ENCODE assay signal across 8 mouse cellular contexts in the genomic region with DNA sequence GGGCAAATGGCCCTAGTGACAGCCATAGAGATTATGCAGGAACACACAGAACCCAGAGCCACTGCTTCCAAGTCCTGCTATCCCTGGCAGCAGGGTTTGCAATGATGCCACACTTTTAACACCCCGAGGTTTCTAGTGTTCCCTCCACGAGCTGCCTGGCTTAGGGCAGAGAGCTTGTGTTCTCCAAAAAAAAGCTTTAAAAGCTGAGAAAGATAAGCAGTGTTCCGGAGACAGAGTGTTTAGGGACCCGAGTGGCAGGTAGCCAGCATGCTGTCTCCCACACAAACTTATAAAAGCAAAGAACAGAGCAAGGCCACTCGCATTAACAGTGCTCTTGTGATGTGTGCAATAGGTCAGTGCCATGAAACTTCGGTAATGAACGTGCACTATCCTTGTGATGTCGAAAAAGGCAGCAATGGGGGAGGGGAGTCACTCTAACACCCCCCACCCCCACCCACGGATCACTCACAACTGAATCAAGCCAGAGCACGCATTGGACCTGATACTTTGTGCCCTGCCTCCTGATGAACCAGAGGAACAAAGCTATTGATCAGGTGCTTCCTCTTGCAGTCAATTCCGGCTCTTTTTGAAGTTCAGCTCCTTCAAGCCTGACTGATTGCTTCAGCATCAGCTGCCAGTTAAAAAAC. TPM values are rescaled to one million over a fixed set of nuclear protein-coding genes. Genes with fewer than 3 reads are reported as not detected.
DNase-seq lines count a peak whose midpoint lies in the region; ATAC-seq and TF ChIP-seq lines count a peak whose summit lies in the region.

No protein-coding gene starts in this region.

- H3K9me3 ChIP-seq in heart, embryonic 12.5 days (replicated peaks), result no peaks in the 10 kb centered on the region
- no peaks in the 10 kb centered on the region for H3K9me3 ChIP-seq in E14TG2a.4 (ENCODE audit: low read length)
- no peaks in the 10 kb centered on the region for H3K9me3 ChIP-seq in lung, embryonic 14.5 days (ENCODE audit: low read depth, low read length)
- no peaks in the 10 kb centered on the region for H3K9me3 ChIP-seq in forebrain, embryonic 14.5 days (replicated peaks; ENCODE audit: control insufficient read depth, low read length)

- TF ChIP-seq CTCF in heart, adult 2 months (IDR thresholded peaks at IDR 0.05), result no peak
- TF ChIP-seq CTCF in E14TG2a.4 (conservative IDR thresholded peaks at IDR 0.05; ENCODE audit: low read length), result no peak
- no peak for TF ChIP-seq CTCF in lung, embryonic 14.5 days (IDR thresholded peaks at IDR 0.05; ENCODE audit: low read depth)

- H3K79me2 ChIP-seq in heart, adult 2 months (replicated peaks; ENCODE audit: control insufficient read depth, insufficient read depth, low read length), result peaks cover 3% of the 10 kb centered on the region

- H3K27ac ChIP-seq in heart, adult 2 months, result peak overlapping the region; percentile 91
- H3K27ac ChIP-seq in heart, embryonic 12.5 days (ENCODE audit: poor library complexity, severe bottlenecking), result no peak overlapping the region
- no peak overlapping the region for H3K27ac ChIP-seq in lung, embryonic 14.5 days (ENCODE audit: low read depth)
- no peak overlapping the region for H3K27ac ChIP-seq in forebrain, embryonic 14.5 days (ENCODE audit: low read depth, low read length)

- peaks cover 31% of the 10 kb centered on the region for H3K4me1 ChIP-seq in heart, adult 2 months (ENCODE audit: control insufficient read depth, insufficient read depth, low read length)
- H3K4me1 ChIP-seq in heart, embryonic 12.5 days (replicated peaks), result peaks cover 26% of the 10 kb centered on the region; the same call in 1 of the 2 replicates
- H3K4me1 ChIP-seq in E14TG2a.4 (replicated peaks; ENCODE audit: low read depth, low read length), result peaks cover 81% of the 10 kb centered on the region
- H3K4me1 ChIP-seq in lung, embryonic 14.5 days (ENCODE audit: insufficient read depth), result peaks cover 10% of the 10 kb centered on the region
- peaks cover 8% of the 10 kb centered on the region for H3K4me1 ChIP-seq in forebrain, embryonic 14.5 days (ENCODE audit: control insufficient read depth, insufficient read depth, low read length)

- H3K4me2 ChIP-seq in heart, embryonic 12.5 days, result no peak overlapping the region
- peak overlapping the region; percentile 93 for H3K4me2 ChIP-seq in lung, embryonic 14.5 days
- no peak overlapping the region for H3K4me2 ChIP-seq in forebrain, embryonic 14.5 days (ENCODE audit: low read length)

- ATAC-seq in heart, embryonic 12.5 days (ENCODE audit: insufficient number of reproducible peaks, low FRiP score), result no peak
- ATAC-seq in lung, embryonic 14.5 days (ENCODE audit: insufficient read depth), result no peak
- ATAC-seq in activated CD4-positive, CD25-positive, alpha-beta regulatory T cell, adult 4 months, result no peak
- ATAC-seq in forebrain, embryonic 14.5 days, result no peak

- peak; percentile 16; the same call in 1 of the 2 replicates for TF ChIP-seq POLR2A in heart, adult 2 months (IDR thresholded peaks at IDR 0.05; ENCODE audit: insufficient read depth, low read depth, low read length)

- DNase-seq in heart, adult 2 months, result peak in 1 of 2 experiments; percentile 44
- DNase-seq in heart, adult 9 months (ENCODE audit: low spot score in 2 of 2), result peak; percentile 35 to 58
- peak; percentile 42 for DNase-seq in lung, embryonic 14.5 days
- no peak for DNase-seq in thymus, adult 18-20 months
- no peak for DNase-seq in forebrain, embryonic 14.5 days (ENCODE audit: low spot score)

- 28% methylated on average over 11 of the region's 11 CpGs for WGBS in heart, adult 2 months
- 60% methylated on average over 11 of the region's 11 CpGs for WGBS in heart, embryonic 12.5 days
- 53% methylated on average over 11 of the region's 11 CpGs for WGBS in lung, embryonic 14.5 days
- 80% methylated on average over 11 of the region's 11 CpGs for WGBS in forebrain, embryonic 14.5 days

- intact Hi-C loops in heart, adult 2 months (cut with DNase I), result no loop called here

- TF ChIP-seq EP300 in heart, adult 2 months (IDR thresholded peaks at IDR 0.05; ENCODE audit: insufficient read depth, low read depth, low read length), result no peak

- peak overlapping the region; percentile 17; the same call in 1 of the 2 replicates for H3K9ac ChIP-seq in heart, adult 2 months (ENCODE audit: low read depth, low read length)
- no peak overlapping the region for H3K9ac ChIP-seq in heart, embryonic 12.5 days
- no peak overlapping the region for H3K9ac ChIP-seq in lung, embryonic 14.5 days
- no peak overlapping the region for H3K9ac ChIP-seq in forebrain, embryonic 14.5 days (ENCODE audit: low read length)

- H3K27me3 ChIP-seq in heart, adult 2 months (ENCODE audit: control insufficient read depth, insufficient read depth, low read length), result no peaks in the 10 kb centered on the region
- no peaks in the 10 kb centered on the region for H3K27me3 ChIP-seq in heart, embryonic 12.5 days (replicated peaks)
- H3K27me3 ChIP-seq in E14TG2a.4 (ENCODE audit: insufficient read depth, low read length), result no peaks in the 10 kb centered on the region
- H3K27me3 ChIP-seq in lung, embryonic 14.5 days (ENCODE audit: insufficient read depth, low read length), result no peaks in the 10 kb centered on the region
- no peaks in the 10 kb centered on the region for H3K27me3 ChIP-seq in forebrain, embryonic 14.5 days (replicated peaks; ENCODE audit: control insufficient read depth, insufficient read depth, low read length)

- peaks cover 4% of the 10 kb centered on the region for H3K36me3 ChIP-seq in heart, adult 2 months (ENCODE audit: control insufficient read depth, insufficient read depth, low read length)
- no peaks in the 10 kb centered on the region for H3K36me3 ChIP-seq in heart, embryonic 12.5 days
- H3K36me3 ChIP-seq in E14TG2a.4 (ENCODE audit: insufficient read depth, low read length), result peaks cover 40% of the 10 kb centered on the region
- H3K36me3 ChIP-seq in lung, embryonic 14.5 days (ENCODE audit: insufficient read depth), result no peaks in the 10 kb centered on the region
- no peaks in the 10 kb centered on the region for H3K36me3 ChIP-seq in forebrain, embryonic 14.5 days (ENCODE audit: control insufficient read depth, insufficient read depth, low read length)

- H3K4me3 ChIP-seq in heart, adult 2 months, result peak overlapping the region; percentile 74; the same call in 1 of the 2 replicates
- no peak overlapping the region for H3K4me3 ChIP-seq in heart, embryonic 12.5 days
- H3K4me3 ChIP-seq in E14TG2a.4 (replicated peaks; ENCODE audit: low read length), result peak overlapping the region; percentile 89
- no peak overlapping the region for H3K4me3 ChIP-seq in lung, embryonic 14.5 days (ENCODE audit: low read depth, low read length)
- H3K4me3 ChIP-seq in forebrain, embryonic 14.5 days (ENCODE audit: low read depth, low read length), result no peak overlapping the region

RNA-seq across cellular contexts. Expression of gene Aldh2, which starts 2.1 kb away (rescaled TPM):
- total RNA-seq in heart, adult 2 months (2021), result 100 to 1,000 TPM; 339 to 371 TPM
- polyA plus RNA-seq in heart, adult 2 months (2012; rRNA removed), result 433 and 501 TPM in 2 replicates
- polyA plus RNA-seq in heart, embryonic 12.5 days (2016; fragmentation: Nextera tagmentation; extraction: Ambion mirVana), result 64.0 and 72.0 TPM in 2 replicates
- 123 and 125 TPM in 2 replicates for polyA plus RNA-seq in lung, embryonic 14.5 days (2014; fragmentation: Nextera tagmentation; extraction: Ambion mirVana)
- polyA plus RNA-seq in activated CD4-positive, CD25-positive, alpha-beta regulatory T cell, adult 4 months (2017; shearing (Covaris generic)), result 10 to 100 TPM in 1 of 2 experiments, 1 to 10 TPM in 1; 7.1 to 11.2 TPM
- polyA plus RNA-seq in forebrain, embryonic 14.5 days (2014; fragmentation: Nextera tagmentation; extraction: Ambion mirVana), result 38.3 and 42.2 TPM in 2 replicates

RNA-seq across cellular contexts. Expression of gene Acad12, which starts 27.2 kb away (rescaled TPM):
- total RNA-seq in heart, adult 2 months (2021), result 10 to 100 TPM; 68.2 to 80.2 TPM
- 85.7 and 125 TPM in 2 replicates for polyA plus RNA-seq in heart, adult 2 months (2012; rRNA removed)
- polyA plus RNA-seq in heart, embryonic 12.5 days (2016; fragmentation: Nextera tagmentation; extraction: Ambion mirVana), result 5.8 and 6.1 TPM in 2 replicates
- polyA plus RNA-seq in lung, embryonic 14.5 days (2014; fragmentation: Nextera tagmentation; extraction: Ambion mirVana), result 1.7 and 1.8 TPM in 2 replicates
- polyA plus RNA-seq in activated CD4-positive, CD25-positive, alpha-beta regulatory T cell, adult 4 months (2017; shearing (Covaris generic)), result 1 to 10 TPM; 1.2 TPM
- 1.1 and 1.2 TPM in 2 replicates for polyA plus RNA-seq in forebrain, embryonic 14.5 days (2014; fragmentation: Nextera tagmentation; extraction: Ambion mirVana)

RNA-seq across cellular contexts. Expression of gene Mapkapk5, which starts 45.8 kb away (rescaled TPM):
- total RNA-seq in heart, adult 2 months (2021), result 10 to 100 TPM; 79.8 to 84.2 TPM
- polyA plus RNA-seq in heart, adult 2 months (2012; rRNA removed), result 33.0 and 67.7 TPM in 2 replicates
- polyA plus RNA-seq in heart, embryonic 12.5 days (2016; fragmentation: Nextera tagmentation; extraction: Ambion mirVana), result 38.8 and 40.0 TPM in 2 replicates
- 55.1 and 57.5 TPM in 2 replicates for polyA plus RNA-seq in lung, embryonic 14.5 days (2014; fragmentation: Nextera tagmentation; extraction: Ambion mirVana)
- 10 to 100 TPM; 23.4 to 26.0 TPM for polyA plus RNA-seq in activated CD4-positive, CD25-positive, alpha-beta regulatory T cell, adult 4 months (2017; shearing (Covaris generic))
- 55.8 and 64.0 TPM in 2 replicates for polyA plus RNA-seq in forebrain, embryonic 14.5 days (2014; fragmentation: Nextera tagmentation; extraction: Ambion mirVana)

RNA-seq across cellular contexts. Expression of gene Adam1a, which starts 46.3 kb away (rescaled TPM):
- 1 to 10 TPM; 1.0 to 2.5 TPM for total RNA-seq in heart, adult 2 months (2021)
- 3.4 and 3.9 TPM in 2 replicates for polyA plus RNA-seq in heart, adult 2 months (2012; rRNA removed)
- polyA plus RNA-seq in heart, embryonic 12.5 days (2016; fragmentation: Nextera tagmentation; extraction: Ambion mirVana), result 0.59 and 1.5 TPM in 2 replicates
- 1.6 and 1.7 TPM in 2 replicates for polyA plus RNA-seq in lung, embryonic 14.5 days (2014; fragmentation: Nextera tagmentation; extraction: Ambion mirVana)
- polyA plus RNA-seq in activated CD4-positive, CD25-positive, alpha-beta regulatory T cell, adult 4 months (2017; shearing (Covaris generic)), result 1 to 10 TPM in 1 of 2 experiments, under 1 TPM in 1; 0.54 to 1.4 TPM
- polyA plus RNA-seq in forebrain, embryonic 14.5 days (2014; fragmentation: Nextera tagmentation; extraction: Ambion mirVana), result 2.2 and 3.2 TPM in 2 replicates

RNA-seq across cellular contexts. Expression of gene Gm42878, which starts 46.3 kb away (rescaled TPM):
- under 1 TPM in 1 of 2 experiments, not detected in 1; 0.63 TPM for total RNA-seq in heart, adult 2 months (2021)
- 0.16 and 0.79 TPM in 2 replicates for polyA plus RNA-seq in heart, adult 2 months (2012; rRNA removed)
- polyA plus RNA-seq in heart, embryonic 12.5 days (2016; fragmentation: Nextera tagmentation; extraction: Ambion mirVana), result not detected in 2 replicates
- not detected in 2 replicates for polyA plus RNA-seq in lung, embryonic 14.5 days (2014; fragmentation: Nextera tagmentation; extraction: Ambion mirVana)
- not detected for polyA plus RNA-seq in activated CD4-positive, CD25-positive, alpha-beta regulatory T cell, adult 4 months (2017; shearing (Covaris generic))
- polyA plus RNA-seq in forebrain, embryonic 14.5 days (2014; fragmentation: Nextera tagmentation; extraction: Ambion mirVana), result not detected in 2 replicates

Comparison
In these comparisons a context has a peak if more than half of its experiments do, and no peak if none do; other contexts are left out.
1. H3K4me3 ChIP-seq: peak in heart, adult 2 months (single experiment) and E14TG2a.4 (single experiment); none in heart, embryonic 12.5 days (single experiment), lung, embryonic 14.5 days (single experiment) and forebrain, embryonic 14.5 days (single experiment).
2. RNA of gene Acad12, which starts 27.2 kb away (polyA plus RNA-seq): 85.7 to 125 TPM in heart, adult 2 months; 5.8 to 6.1 TPM in heart, embryonic 12.5 days, 1.7 to 1.8 TPM in lung, embryonic 14.5 days, 1.2 TPM in activated CD4-positive, CD25-positive, alpha-beta regulatory T cell, adult 4 months and 1.1 to 1.2 TPM in forebrain, embryonic 14.5 days; every median in the first group is over 10 times any median in the second.
3. DNase-seq: peak in heart, adult 9 months (2 of 2) and lung, embryonic 14.5 days (single experiment); none in thymus, adult 18-20 months (0 of 2) and forebrain, embryonic 14.5 days (single experiment).